Mouse (Mus musculus) heart, postnatal 4 days (tissue): ENCODE measurements at regions not wholly inside any gene's neighbourhood (a gene's known extent, or its start where the extent isn't known, plus 50 kb on each side); places are given as distances from the start of the nearest gene placed in this dataset.

Experiments used
- DNase-seq: peaks from one replicate; pipeline ENCODE4 v3.0.0; 2021

DNA sequence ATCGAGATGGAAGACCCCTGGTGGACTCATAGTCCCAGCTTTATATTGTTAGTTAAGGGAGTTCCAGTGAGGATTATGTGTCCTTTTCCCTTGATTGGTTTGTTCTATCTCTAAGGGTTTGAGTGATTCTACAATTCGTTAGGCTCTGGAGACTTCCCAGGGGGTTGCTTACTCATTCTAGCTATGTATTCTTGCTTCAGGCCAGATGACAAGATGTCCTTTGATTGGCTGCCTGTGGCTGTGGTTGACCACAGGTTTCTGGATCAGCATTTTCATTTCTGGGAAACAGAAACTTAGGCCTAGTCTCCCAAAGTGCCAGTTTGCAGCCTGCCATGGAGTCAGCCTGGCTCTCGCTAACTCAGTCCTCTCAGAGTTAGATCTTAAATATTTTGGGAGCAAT, 119.3 kb upstream of the H2al1n start:
- no peak for DNase-seq

DNA sequence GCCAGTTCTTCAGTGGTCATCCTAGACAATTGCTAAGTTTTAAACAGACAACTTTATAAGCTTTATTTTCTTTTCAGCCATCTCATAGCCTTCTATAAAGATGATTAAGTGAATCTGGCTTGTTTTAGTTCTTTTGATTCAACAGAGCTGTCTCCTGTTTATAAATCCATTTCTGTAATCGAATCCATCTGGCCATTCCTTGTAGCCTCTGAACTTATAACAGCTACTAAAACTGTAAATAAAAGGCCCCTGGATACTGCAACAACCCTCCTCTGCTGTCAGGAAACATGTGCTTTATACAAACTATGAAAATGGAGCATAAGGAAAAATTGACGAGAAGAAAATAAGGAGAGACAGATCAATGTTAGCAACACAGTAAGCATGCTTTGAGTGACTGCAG, 77.4 kb upstream of the H2al1n start:
- DNase-seq: no peak

DNA sequence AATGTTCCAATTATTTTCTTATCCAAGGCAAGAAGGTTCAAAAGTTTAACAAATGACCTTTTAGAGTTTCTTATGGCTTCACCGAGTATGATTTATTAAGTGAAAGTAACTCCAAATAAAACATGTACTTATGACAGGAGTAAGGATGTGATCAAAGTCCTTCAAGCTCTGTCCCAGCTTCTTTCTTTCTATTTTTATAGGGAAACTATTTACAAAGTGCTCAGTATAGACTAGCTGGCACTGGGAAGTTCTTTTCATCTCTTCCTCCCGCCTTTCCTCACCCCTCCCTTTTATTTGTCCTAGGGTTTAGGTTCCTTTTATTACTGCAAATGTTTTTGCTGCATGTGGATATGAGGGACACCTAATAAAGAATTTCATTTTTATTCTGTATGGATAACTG, 76.3 kb upstream of the H2al1n start:
- DNase-seq: no peak

DNA sequence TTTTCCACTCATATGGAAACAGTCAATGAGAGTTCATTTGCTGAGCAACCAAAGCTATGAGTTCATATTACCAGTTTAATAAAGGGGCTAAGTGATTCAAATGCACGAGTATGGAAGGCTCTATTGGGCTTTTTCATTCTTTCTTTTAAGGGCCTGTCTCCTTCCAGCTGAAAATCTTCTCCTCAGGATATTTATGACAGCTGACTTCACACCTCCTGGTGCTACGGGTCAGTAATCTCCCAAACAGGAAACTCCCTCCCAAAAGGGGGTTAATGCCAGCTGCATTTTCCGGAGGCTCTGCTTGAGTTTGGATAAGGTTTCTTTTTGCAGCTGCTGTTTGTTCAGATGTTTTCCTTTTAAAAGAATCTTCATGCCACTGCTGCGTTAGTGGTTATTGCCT, 72.5 kb upstream of the H2al1n start:
- peak; percentile 18 for DNase-seq
